Mouse (Mus musculus): Measurements from ENCODE around the gene Olfr974.
"Not testable (repeated sequence)": the region's sequence is repeated elsewhere in the genome, so short reads cannot be mapped to it uniquely, and the experiment has no call there.

The Olfr974 gene

GRCm38 (mm10) chr9:39937201-39937600, at the start of gene Olfr974:
Olfr974 (plus strand) TSS chr9:39937501.
- DNase-seq: no peak

GRCm38 (mm10) chr9:39905106-39905505, 32.2 kb upstream of the Olfr974 start:
- DNase-seq: no peak

GRCm38 (mm10) chr9:39907036-39907435, 30.3 kb upstream of the Olfr974 start, which contains the start of gene Olfr229:
Olfr229 (plus strand) TSS chr9:39907336.
- DNase-seq: no peak

GRCm38 (mm10) chr9:39909939-39910338, 27.4 kb upstream of the Olfr974 start:
- DNase-seq: no peak

DNA sequence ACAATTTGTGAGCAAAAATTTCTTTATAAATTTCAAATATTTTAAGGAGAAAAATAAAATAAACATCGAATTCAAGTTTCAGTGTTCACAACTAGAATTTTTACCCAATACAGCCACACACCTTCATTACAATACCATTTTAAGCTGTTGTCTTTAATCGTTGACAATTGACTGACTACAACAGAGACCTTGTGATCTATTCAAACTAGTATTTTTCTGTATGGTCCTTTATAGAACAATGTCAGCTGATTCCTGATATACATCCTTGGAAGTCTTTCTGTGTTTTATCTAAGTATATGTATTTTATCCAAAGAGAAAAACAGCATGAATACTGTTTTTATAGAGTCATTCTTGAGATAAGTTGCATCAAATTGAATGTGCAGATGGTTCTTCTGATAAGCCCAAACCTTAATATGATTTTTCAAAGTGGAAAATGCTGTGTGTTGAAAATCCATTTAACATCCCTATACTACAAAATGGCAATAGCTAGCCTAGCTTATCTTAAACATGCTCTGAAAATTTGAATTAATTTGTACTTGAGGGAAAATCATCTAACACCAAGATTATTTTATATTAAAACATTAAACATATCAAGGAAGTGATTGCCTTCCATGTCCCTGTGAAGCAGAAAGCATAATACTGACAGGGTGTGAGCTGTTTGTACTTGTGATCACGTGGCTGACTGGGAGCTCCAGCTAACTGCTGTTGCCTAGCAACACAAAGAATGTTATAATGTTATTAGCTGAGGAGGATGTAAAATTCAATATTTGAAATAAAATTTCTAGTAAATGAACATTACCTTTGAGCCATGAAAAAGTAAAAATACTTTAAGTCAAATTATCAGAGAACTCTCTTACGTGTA, 9.1 kb upstream of the Olfr974 start:
- DNase-seq: not testable (repeated sequence)

GRCm38 (mm10) chr9:39928837-39929236, 8.5 kb upstream of the Olfr974 start:
- DNase-seq: not testable (repeated sequence)

GRCm38 (mm10) chr9:39951946-39952345, 14.6 kb downstream of the Olfr974 start, which contains the start of gene Olfr975:
Olfr975 (minus strand) TSS chr9:39952046.
- no peak for DNase-seq

DNA sequence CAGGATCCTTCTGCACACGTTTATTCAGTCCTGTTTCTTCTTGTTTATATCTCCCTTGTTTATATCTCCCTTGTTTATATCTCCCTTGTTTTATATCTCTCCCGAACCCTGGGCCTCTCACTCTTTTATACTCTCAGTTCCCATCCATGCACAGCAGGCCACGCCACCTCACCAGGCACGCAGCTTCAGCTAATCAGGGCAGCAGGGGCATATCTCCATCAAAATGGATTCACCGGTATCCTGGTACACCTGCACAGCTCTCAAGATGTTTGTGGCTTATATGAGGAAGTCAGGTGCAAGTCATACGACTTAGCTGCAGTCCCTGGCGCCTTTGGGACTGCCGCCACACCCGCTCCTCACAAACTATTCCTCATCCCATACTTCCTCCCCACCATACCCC, 23.7 kb downstream of the Olfr974 start, which contains the start of gene Olfr976:
TSS of gene Olfr976 (minus strand) at position 101 of the 400 bp plus-strand sequence.
- not testable (repeated sequence) for DNase-seq

- DNase-seq: not testable (repeated sequence)
These were observed 39.4 kb downstream of the Olfr974 start for GRCm38 (mm10) chr9:39976581-39977145.

DNA sequence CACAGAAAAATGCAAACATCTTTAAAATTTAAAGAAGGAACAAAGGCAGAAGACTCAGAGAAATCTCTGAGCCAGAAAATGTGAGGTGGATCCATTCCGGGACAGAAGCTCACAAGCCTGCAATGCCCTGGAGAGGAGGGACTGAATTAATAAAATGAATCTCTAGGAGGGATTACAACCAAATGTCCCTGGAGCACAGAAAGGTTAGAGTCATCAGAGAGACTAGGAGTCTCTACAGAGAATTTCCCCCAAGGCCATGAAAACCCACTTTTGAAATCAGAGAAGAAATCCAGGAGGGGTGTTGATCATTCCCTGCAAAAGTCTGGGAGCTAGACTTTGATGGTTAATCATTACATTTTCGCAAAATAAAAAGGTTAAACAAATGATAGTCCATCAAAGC, 54.5 kb downstream of the Olfr974 start, which contains the start of gene Olfr978:
TSS of gene Olfr978 (plus strand) at position 301 of the 400 bp plus-strand sequence.
- no peak for DNase-seq
